Mouse (Mus musculus): ENCODE measurements at regions not wholly inside any gene's neighbourhood (a gene's known extent, or its start where the extent isn't known, plus 50 kb on each side); places are given as distances from the start of the nearest gene placed in this dataset.

- DNase-seq (ENCODE audit: low spot score): no peak
- Histone ChIP-seq H3K27ac (replicated peaks; ENCODE audit: low read depth, low read length) (no peak overlapping the region), H3K27me3 (ENCODE audit: control insufficient read depth, insufficient read depth, low read length) (no peaks in the 10 kb centered on the region), H3K4me3 (ENCODE audit: low read depth, low read length) (no peak overlapping the region), H3K9ac (replicated peaks; ENCODE audit: low read length) (no peak overlapping the region), H3K9me3 (replicated peaks; ENCODE audit: control insufficient read depth, low read length) (no peaks in the 10 kb centered on the region), H3K4me2 (ENCODE audit: low read depth, low read length) (no peak overlapping the region), H3K36me3 (replicated peaks; ENCODE audit: control insufficient read depth, insufficient read depth, low read depth, low read length) (no peaks in the 10 kb centered on the region), H3K4me1 (ENCODE audit: control insufficient read depth, insufficient read depth, low read length) (no peaks in the 10 kb centered on the region)
- no peak for ATAC-seq (replicated peaks; ENCODE audit: insufficient number of reproducible peaks, low FRiP score, low TSS enrichment, low read depth)
- 29% methylated on average over 5 of the region's 5 CpGs for WGBS
These were observed 66.7 kb downstream of the Hoxa1 start for GRCm38 (mm10) chr6:52091445-52091844.

- Histone ChIP-seq H3K4me1 (ENCODE audit: control insufficient read depth, insufficient read depth, low read length) (no peaks in the 10 kb centered on the region), H3K27ac (replicated peaks; ENCODE audit: low read depth, low read length) (no peak overlapping the region), H3K9me3 (replicated peaks; ENCODE audit: control insufficient read depth, low read length) (no peaks in the 10 kb centered on the region), H3K36me3 (replicated peaks; ENCODE audit: control insufficient read depth, insufficient read depth, low read depth, low read length) (no peaks in the 10 kb centered on the region; the same call in 1 of the 2 replicates), H3K4me2 (ENCODE audit: low read depth, low read length) (no peak overlapping the region), H3K9ac (replicated peaks; ENCODE audit: low read length) (no peak overlapping the region), H3K27me3 (ENCODE audit: control insufficient read depth, insufficient read depth, low read length) (no peaks in the 10 kb centered on the region), H3K4me3 (ENCODE audit: low read depth, low read length) (no peak overlapping the region)
- WGBS: 74% methylated on average over 17 of the region's 17 CpGs
- no peak for DNase-seq (ENCODE audit: low spot score)
- no peak for ATAC-seq (replicated peaks; ENCODE audit: insufficient number of reproducible peaks, low FRiP score, low TSS enrichment, low read depth)
These were observed 72.0 kb downstream of the Hoxa1 start for GRCm38 (mm10) chr6:52085932-52086643.

GRCm38 (mm10) chr6:52084622-52085021 lies 72.3 kb upstream of the Skap2 start:
- 97% methylated on average over 2 of the region's 2 CpGs for WGBS
- Histone ChIP-seq H3K9me3 (replicated peaks; ENCODE audit: control insufficient read depth, low read length) (no peaks in the 10 kb centered on the region), H3K36me3 (replicated peaks; ENCODE audit: control insufficient read depth, insufficient read depth, low read depth, low read length) (no peaks in the 10 kb centered on the region; the same call in 1 of the 2 replicates), H3K4me1 (ENCODE audit: control insufficient read depth, insufficient read depth, low read length) (no peaks in the 10 kb centered on the region), H3K27me3 (ENCODE audit: control insufficient read depth, insufficient read depth, low read length) (no peaks in the 10 kb centered on the region), H3K9ac (replicated peaks; ENCODE audit: low read length) (no peak overlapping the region), H3K27ac (replicated peaks; ENCODE audit: low read depth, low read length) (no peak overlapping the region), H3K4me2 (ENCODE audit: low read depth, low read length) (no peak overlapping the region), H3K4me3 (ENCODE audit: low read depth, low read length) (no peak overlapping the region)
- ATAC-seq (replicated peaks; ENCODE audit: insufficient number of reproducible peaks, low FRiP score, low TSS enrichment, low read depth) (no peak), DNase-seq (ENCODE audit: low spot score) (no peak)

- ATAC-seq (replicated peaks; ENCODE audit: insufficient number of reproducible peaks, low FRiP score, low TSS enrichment, low read depth) (no peak), DNase-seq (ENCODE audit: low spot score) (peak; percentile 23)
- Histone ChIP-seq H3K36me3 (replicated peaks; ENCODE audit: control insufficient read depth, insufficient read depth, low read depth, low read length) (no peaks in the 10 kb centered on the region), H3K4me1 (ENCODE audit: control insufficient read depth, insufficient read depth, low read length) (peaks cover 2% of the 10 kb centered on the region; the same call in 1 of the 2 replicates), H3K9ac (replicated peaks; ENCODE audit: low read length) (no peak overlapping the region), H3K9me3 (replicated peaks; ENCODE audit: control insufficient read depth, low read length) (no peaks in the 10 kb centered on the region), H3K4me2 (ENCODE audit: low read depth, low read length) (no peak overlapping the region), H3K27me3 (ENCODE audit: control insufficient read depth, insufficient read depth, low read length) (no peaks in the 10 kb centered on the region), H3K27ac (replicated peaks; ENCODE audit: low read depth, low read length) (no peak overlapping the region), H3K4me3 (ENCODE audit: low read depth, low read length) (no peak overlapping the region)
- WGBS: 30% methylated on average over 7 of the region's 7 CpGs
These were observed 67.2 kb upstream of the Skap2 start for GRCm38 (mm10) chr6:52079501-52079900.

- no peak for ATAC-seq (replicated peaks; ENCODE audit: insufficient number of reproducible peaks, low FRiP score, low TSS enrichment, low read depth)
- peak; percentile 43 for DNase-seq (ENCODE audit: low spot score)
- no peaks in the 10 kb centered on the region for H3K27me3 ChIP-seq (ENCODE audit: control insufficient read depth, insufficient read depth, low read length)
- WGBS: 14% methylated on average over 12 of the region's 12 CpGs
- peaks cover 2% of the 10 kb centered on the region; the same call in 1 of the 2 replicates for H3K4me1 ChIP-seq (ENCODE audit: control insufficient read depth, insufficient read depth, low read length)
- H3K4me2 ChIP-seq (ENCODE audit: low read depth, low read length): peak overlapping the region; percentile 25; the same call in 1 of the 2 replicates
- H3K27ac ChIP-seq (replicated peaks; ENCODE audit: low read depth, low read length): no peak overlapping the region
- no peaks in the 10 kb centered on the region for H3K9me3 ChIP-seq (replicated peaks; ENCODE audit: control insufficient read depth, low read length)
- no peaks in the 10 kb centered on the region for H3K36me3 ChIP-seq (replicated peaks; ENCODE audit: control insufficient read depth, insufficient read depth, low read depth, low read length)
- no peak overlapping the region for H3K9ac ChIP-seq (replicated peaks; ENCODE audit: low read length)
- no peak overlapping the region for H3K4me3 ChIP-seq (ENCODE audit: low read depth, low read length)
These were observed 66.4 kb upstream of the Skap2 start for GRCm38 (mm10) chr6:52078530-52079340.

- Histone ChIP-seq H3K4me3 (ENCODE audit: low read depth, low read length) (no peak overlapping the region), H3K27ac (replicated peaks; ENCODE audit: low read depth, low read length) (no peak overlapping the region), H3K36me3 (replicated peaks; ENCODE audit: control insufficient read depth, insufficient read depth, low read depth, low read length) (no peaks in the 10 kb centered on the region), H3K27me3 (ENCODE audit: control insufficient read depth, insufficient read depth, low read length) (no peaks in the 10 kb centered on the region), H3K4me2 (ENCODE audit: low read depth, low read length) (no peak overlapping the region), H3K9ac (replicated peaks; ENCODE audit: low read length) (no peak overlapping the region), H3K9me3 (replicated peaks; ENCODE audit: control insufficient read depth, low read length) (no peaks in the 10 kb centered on the region), H3K4me1 (ENCODE audit: control insufficient read depth, insufficient read depth, low read length) (peaks cover 2% of the 10 kb centered on the region; the same call in 1 of the 2 replicates)
- no peak for DNase-seq (ENCODE audit: low spot score)
- no peak for ATAC-seq (replicated peaks; ENCODE audit: insufficient number of reproducible peaks, low FRiP score, low TSS enrichment, low read depth)
- 67% methylated on average over 15 of the region's 15 CpGs for WGBS
These were observed 64.0 kb upstream of the Skap2 start for GRCm38 (mm10) chr6:52076179-52076932.

GRCm38 (mm10) chr6:52074904-52075303 lies 62.6 kb upstream of the Skap2 start:
- ATAC-seq (replicated peaks; ENCODE audit: insufficient number of reproducible peaks, low FRiP score, low TSS enrichment, low read depth): no peak
- H3K36me3 ChIP-seq (replicated peaks; ENCODE audit: control insufficient read depth, insufficient read depth, low read depth, low read length): no peaks in the 10 kb centered on the region
- peaks cover 2% of the 10 kb centered on the region; the same call in 1 of the 2 replicates for H3K4me1 ChIP-seq (ENCODE audit: control insufficient read depth, insufficient read depth, low read length)
- no peak for DNase-seq (ENCODE audit: low spot score)
- H3K9me3 ChIP-seq (replicated peaks; ENCODE audit: control insufficient read depth, low read length): no peaks in the 10 kb centered on the region
- H3K4me3 ChIP-seq (ENCODE audit: low read depth, low read length): no peak overlapping the region
- H3K27me3 ChIP-seq (ENCODE audit: control insufficient read depth, insufficient read depth, low read length): no peaks in the 10 kb centered on the region
- H3K9ac ChIP-seq (replicated peaks; ENCODE audit: low read length): no peak overlapping the region
- H3K4me2 ChIP-seq (ENCODE audit: low read depth, low read length): no peak overlapping the region
- 89% methylated on average over 2 of the region's 2 CpGs for WGBS
- H3K27ac ChIP-seq (replicated peaks; ENCODE audit: low read depth, low read length): no peak overlapping the region
